15 mouse cellular contexts compared by ENCODE assay signal in the genomic region with DNA sequence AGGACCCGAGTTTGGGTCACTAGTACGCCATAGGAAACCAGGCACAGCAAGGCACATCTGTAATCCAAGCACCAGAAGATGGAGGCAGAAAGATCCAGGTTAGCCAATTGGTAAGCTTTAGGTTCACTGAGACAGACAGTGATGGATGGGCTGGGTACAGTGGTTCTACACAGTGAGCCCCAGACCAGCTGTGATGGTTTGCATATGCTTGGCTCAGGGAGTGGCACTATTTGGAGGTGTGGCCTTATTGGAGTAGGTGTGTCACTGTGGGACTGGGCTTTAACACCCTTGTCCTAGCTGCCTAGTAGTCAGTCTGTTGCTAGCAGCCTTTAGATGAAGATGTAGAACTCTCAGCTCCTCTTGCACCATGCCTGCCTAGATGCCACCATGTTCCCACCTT. TPM values are rescaled to one million over a fixed set of nuclear protein-coding genes. Genes with fewer than 3 reads are reported as not detected.
DNase-seq lines count a peak whose midpoint lies in the region.
"Had no signal": no experiment of that assay in that cellular context is flagged by ENCODE, and none has a peak within 500 bp of the region (broad histone marks: within the 10 kb centered on the region; RNA-seq: fewer than 3 reads in every experiment).

No protein-coding gene starts in this region.

- DNase-seq in 3T3-L1 (ENCODE audit: low read depth, low spot score), result peak; percentile 24
- peak; percentile 47 for DNase-seq in ES-CJ7 (ENCODE audit: low read depth, low spot score)
- DNase-seq in ZHBTc4 (ENCODE audit: low read depth, low spot score), result peak; percentile 60
- no peak for DNase-seq in layer of hippocampus, postnatal 10 days (ENCODE audit: low spot score in 2 of 2)
- DNase-seq in lung, postnatal 10 days, result no peak
- DNase-seq: adrenal gland, adult 2 months; adrenal gland, postnatal 10 days; adrenal gland, postnatal 25 days; B cell, adult 2 months; cerebellum, adult 11 months; cerebellum, adult 18-20 months; cerebellum, adult 9-10 months; cerebellum, postnatal 10 days; cerebellum, postnatal 25 days; forebrain, postnatal 0 days had no signal

RNA-seq across cellular contexts. Expression of a gene that starts 15.8 kb away (rescaled TPM):
- total RNA-seq in layer of hippocampus, postnatal 10 days (2021), result 100 to 1,000 TPM in 1 of 2 experiments, 10 to 100 TPM in 1; 93.5 to 116 TPM

RNA-seq across cellular contexts. Expression of a gene that starts 24.0 kb away (rescaled TPM):
- 10 to 100 TPM; 52.7 to 55.1 TPM for total RNA-seq in layer of hippocampus, postnatal 10 days (2021)

RNA-seq across cellular contexts. Expression of a gene that starts 24.1 kb away (rescaled TPM):
- 1 to 10 TPM; 5.1 to 5.7 TPM for total RNA-seq in layer of hippocampus, postnatal 10 days (2021)

RNA-seq across cellular contexts. Expression of a gene that starts 39.0 kb away (rescaled TPM):
- total RNA-seq in layer of hippocampus, postnatal 10 days (2021), result 10 to 100 TPM; 71.0 to 77.1 TPM

RNA-seq across cellular contexts. Expression of a gene that starts 55.4 kb away (rescaled TPM):
- total RNA-seq in layer of hippocampus, postnatal 10 days (2021), result 10 to 100 TPM; 12.8 to 15.0 TPM

Comparison
In these comparisons a context has a peak if more than half of its experiments do, and no peak if none do; other contexts are left out.
1. DNase-seq: peak in 3T3-L1 (single experiment), ES-CJ7 (single experiment) and ZHBTc4 (single experiment); none in layer of hippocampus, postnatal 10 days (0 of 2) and lung, postnatal 10 days (single experiment).